ENCODE assay signal across 11 mouse cellular contexts in genomic region chr8:81996823-81997222, GRCm38 (mm10).
A peak's percentile ranks its signal among the peaks of the same experiment; 100 is the strongest.
DNase-seq lines count a peak whose midpoint lies in the region.
"Had no signal": no experiment of that assay in that cellular context is flagged by ENCODE, and none has a peak within 500 bp of the region (broad histone marks: within the 10 kb centered on the region; RNA-seq: fewer than 3 reads in every experiment).

No protein-coding gene starts in this region.

- no peaks in the 10 kb centered on the region for H3K4me1 ChIP-seq in heart, embryonic 10.5 days
- H3K4me1 ChIP-seq: heart, embryonic 15.5 days; liver, embryonic 15.5 days had no signal

- peak; percentile 20 to 65 for DNase-seq in layer of hippocampus, adult 18-20 months (ENCODE audit: low spot score in 2 of 2)
- DNase-seq in layer of hippocampus, postnatal 25 days (ENCODE audit: extremely low spot score in 1 of 2, low spot score in 1 of 2): no peak
- DNase-seq in NIH3T3 (ENCODE audit: low read depth): peak; percentile 85
- peak; percentile 76 for DNase-seq in fibroblast of lung, adult 2 months (ENCODE audit: low read depth)
- peak; percentile 15 to 55 for DNase-seq in left cerebral cortex, adult 9 months (ENCODE audit: low spot score in 2 of 2)
- DNase-seq in thymus, postnatal 36 days: no peak
- DNase-seq in heart, embryonic 10.5 days (ENCODE audit: low spot score): no peak
- DNase-seq: gastrocnemius, adult 2 months; kidney, postnatal 4 days had no signal

- no peak overlapping the region for H3K4me3 ChIP-seq in heart, embryonic 10.5 days
- H3K4me3 ChIP-seq: gastrocnemius, adult 2 months; heart, embryonic 15.5 days; liver, embryonic 15.5 days had no signal

- H3K36me3 ChIP-seq in heart, embryonic 10.5 days: no peaks in the 10 kb centered on the region
- H3K36me3 ChIP-seq: liver, embryonic 15.5 days had no signal

- H3K27ac ChIP-seq in heart, embryonic 10.5 days: no peak overlapping the region
- H3K27ac ChIP-seq: gastrocnemius, adult 2 months; heart, embryonic 15.5 days; liver, embryonic 15.5 days had no signal

- WGBS in heart, embryonic 10.5 days: 81% methylated on average over 1 of the region's 1 CpGs

- H3K27me3 ChIP-seq in heart, embryonic 10.5 days (ENCODE audit: insufficient read depth, poor library complexity, severe bottlenecking): no peaks in the 10 kb centered on the region
- H3K27me3 ChIP-seq: heart, embryonic 15.5 days; liver, embryonic 15.5 days had no signal

- H3K9me3 ChIP-seq in heart, embryonic 10.5 days: no peaks in the 10 kb centered on the region
- H3K9me3 ChIP-seq: heart, embryonic 15.5 days; liver, embryonic 15.5 days had no signal

Comparison
In these comparisons a context has a peak if more than half of its experiments do, and no peak if none do; other contexts are left out.
1. DNase-seq: peak in layer of hippocampus, adult 18-20 months (2 of 2), NIH3T3 (single experiment), fibroblast of lung, adult 2 months (single experiment) and left cerebral cortex, adult 9 months (2 of 2); none in layer of hippocampus, postnatal 25 days (0 of 2), thymus, postnatal 36 days (0 of 2) and heart, embryonic 10.5 days (single experiment).